Mouse (Mus musculus) heart, adult 2 months (tissue): ENCODE results near the gene Gpr107.

Experiments
- CTCF ChIP-seq: fragments of 200-600 bp; IDR thresholded peaks from 2 replicates; pipeline ENCODE4 v1.8.1; 2022; ENCODE audit warnings: antibody characterized with exemption, mild to moderate bottlenecking, moderate library complexity
- POLR2A ChIP-seq: fragments of 200-500 bp; IDR thresholded peaks from 2 replicates; pipeline ENCODE4 v1.6.1; 2011; ENCODE audit warnings: mild to moderate bottlenecking, low read depth, low read length, control low read depth; ENCODE audit not compliant: insufficient read depth

GRCm38 (mm10) chr2:31122806-31123205, 29.3 kb upstream of the Gpr107 start:
- no peak for TF ChIP-seq CTCF
- TF ChIP-seq POLR2A, result no peak
